Mouse (Mus musculus) left cerebral cortex, adult 2 months (tissue): ENCODE measurements around the gene Lzts2. TPM values are rescaled to one million over a fixed set of nuclear protein-coding genes. Genes with fewer than 3 reads are reported as not detected.

Source experiments
- DNase-seq, 2 experiments: peaks; one replicate each; pipeline ENCODE4 v3.0.0; 2021 to 2022; ENCODE audit warnings: low spot score in 2 of 2, mixed read lengths in 1 of 2; ENCODE audit errors: extremely low spot score in 1 of 2
- H3K27ac ChIP-seq: fragments of 200-600 bp; 2 replicates; pipeline ENCODE4 v1.8.1; 2022
- H3K4me3 ChIP-seq: fragments of 200-600 bp; 2 replicates; pipeline ENCODE4 v1.8.1; 2022
- CTCF ChIP-seq: fragments of 200-600 bp; IDR thresholded peaks from 2 replicates; pipeline ENCODE4 v1.8.1; 2022; ENCODE audit warnings: antibody characterized with exemption, mild to moderate bottlenecking, moderate library complexity
- intact Hi-C: fragments of 180-260 bp; cut with DNase I; formaldehyde crosslinking; loops from one replicate; pipeline ENCODE4 v1.15.1; 2025
- total RNA-seq, 2 experiments: library from RNA; stranded (reverse); gene quantifications; 2 replicates each; pipeline ENCODE4 v1.2.3; 2021

Gene Lzts2
- total RNA-seq, 2 experiments from 2014 or later: 36.5 to 39.1 TPM

GRCm38 (mm10) chr19:44987851-44988250 lies 26.4 kb upstream of the Lzts2 start:
- intact Hi-C loops: loop anchor here (2.0 kb wide), 1 partner anchor 29 kb away; no protein-coding TSS in a partner anchor
- H3K4me3 ChIP-seq: no peak overlapping the region
- no peak for TF ChIP-seq CTCF
- DNase-seq: peak in 1 of 2 experiments; percentile 46
- H3K27ac ChIP-seq: no peak overlapping the region

- Histone ChIP-seq H3K27ac (0 out of 2 replicates have a peak overlapping the region, but pooled peaks have one; percentile 80), H3K4me3 (peak overlapping the region; percentile 60; the same call in 1 of the 2 replicates)
- TF ChIP-seq CTCF: no peak
- no peak for DNase-seq
- intact Hi-C loops: loop anchor here (2.0 kb wide), 1 partner anchor 28 kb away; no protein-coding TSS in a partner anchor
Measured at GRCm38 (mm10) chr19:44988321-44988720, 25.9 kb upstream of the Lzts2 start.

- intact Hi-C loops: loop anchor here (2.0 kb wide), 1 partner anchor 28 kb away; no protein-coding TSS in a partner anchor
- Histone ChIP-seq H3K4me3 (peak within 1 kb of the TSS; percentile 60), H3K27ac (peak within 1 kb of the TSS; percentile 80)
- no peak for DNase-seq
- TF ChIP-seq CTCF: peak; percentile 50
Measured at GRCm38 (mm10) chr19:44988831-44989566, 25.2 kb upstream of the Lzts2 start, which contains the start of gene Sema4g. Gene Sema4g (plus strand): TSS chr19:44989101.

- Histone ChIP-seq H3K27ac (peak overlapping the region; percentile 80), H3K4me3 (peak overlapping the region; percentile 60)
- no peak for TF ChIP-seq CTCF
- intact Hi-C loops: loop anchor here (2.0 kb wide), 1 partner anchor 27 kb away; no protein-coding TSS in a partner anchor
- DNase-seq: no peak
Measured at GRCm38 (mm10) chr19:44989567-44990495, 24.4 kb upstream of the Lzts2 start.

GRCm38 (mm10) chr19:44991031-44991430 lies 23.2 kb upstream of the Lzts2 start:
- Histone ChIP-seq H3K27ac (no peak overlapping the region), H3K4me3 (no peak overlapping the region)
- intact Hi-C loops: no loop called here
- no peak for TF ChIP-seq CTCF
- no peak for DNase-seq

GRCm38 (mm10) chr19:44992246-44992645 lies 22.0 kb upstream of the Lzts2 start:
- intact Hi-C loops: no loop called here
- no peak overlapping the region for H3K27ac ChIP-seq
- DNase-seq: no peak
- no peak for TF ChIP-seq CTCF
- no peak overlapping the region for H3K4me3 ChIP-seq

GRCm38 (mm10) chr19:44992712-44993111 lies 21.5 kb upstream of the Lzts2 start:
- no peak for TF ChIP-seq CTCF
- no peak for DNase-seq
- H3K4me3 ChIP-seq: no peak overlapping the region
- H3K27ac ChIP-seq: no peak overlapping the region
- intact Hi-C loops: no loop called here

- no peak overlapping the region for H3K27ac ChIP-seq
- intact Hi-C loops: no loop called here
- TF ChIP-seq CTCF: no peak
- no peak overlapping the region for H3K4me3 ChIP-seq
- DNase-seq: no peak
Measured at GRCm38 (mm10) chr19:44997786-44998185, 16.4 kb upstream of the Lzts2 start.

GRCm38 (mm10) chr19:44999647-45000046 lies 14.6 kb upstream of the Lzts2 start:
- no peak overlapping the region for H3K4me3 ChIP-seq
- intact Hi-C loops: no loop called here
- DNase-seq: no peak
- no peak overlapping the region for H3K27ac ChIP-seq
- TF ChIP-seq CTCF: no peak

- H3K27ac ChIP-seq: no peak overlapping the region
- no peak overlapping the region for H3K4me3 ChIP-seq
- DNase-seq: no peak
- TF ChIP-seq CTCF: peak; percentile 28
- intact Hi-C loops: no loop called here
Measured at GRCm38 (mm10) chr19:45002301-45002700, 11.9 kb upstream of the Lzts2 start.

GRCm38 (mm10) chr19:45003740-45004516 lies 10.3 kb upstream of the Lzts2 start:
- intact Hi-C loops: no loop called here
- TF ChIP-seq CTCF: no peak
- Histone ChIP-seq H3K27ac (no peak overlapping the region), H3K4me3 (no peak overlapping the region)
- DNase-seq: no peak
